29 mouse cellular contexts compared by ENCODE assay signal in genomic region chr8:92258258-92258657, GRCm38 (mm10).
A peak's percentile ranks its signal among the peaks of the same experiment; 100 is the strongest.
DNase-seq lines count a peak whose midpoint lies in the region; ATAC-seq and TF ChIP-seq lines count a peak whose summit lies in the region.
"Had no signal": no experiment of that assay in that cellular context is flagged by ENCODE, and none has a peak within 500 bp of the region (broad histone marks: within the 10 kb centered on the region; RNA-seq: fewer than 3 reads in every experiment).

No protein-coding gene starts in this region.

- H3K27ac ChIP-seq in lung, postnatal 0 days (ENCODE audit: low read length) = no peak overlapping the region
- no peak overlapping the region for H3K27ac ChIP-seq in embryonic facial prominence, embryonic 14.5 days (replicated peaks; ENCODE audit: low read depth, low read length)
- no peak overlapping the region for H3K27ac ChIP-seq in hindbrain, postnatal 0 days
- H3K27ac ChIP-seq: embryonic facial prominence, embryonic 15.5 days; forebrain, embryonic 12.5 days; forebrain, embryonic 15.5 days; heart, embryonic 15.5 days; hindbrain, embryonic 13.5 days had no signal

- ATAC-seq in lung, postnatal 0 days = peak; percentile 76
- ATAC-seq in embryonic facial prominence, embryonic 14.5 days (ENCODE audit: low read depth) = no peak
- peak; percentile 72 to 73 for ATAC-seq in hematopoietic stem cell, adult 5-6 weeks (replicated peaks in 1 of 2; ENCODE audit: insufficient read depth in 1 of 2, low FRiP score in 2 of 2, low TSS enrichment in 1 of 2, low read depth in 1 of 2, poor library complexity in 2 of 2, severe bottlenecking in 2 of 2)
- no peak for ATAC-seq in hindbrain, postnatal 0 days
- ATAC-seq: forebrain, embryonic 15.5 days; hindbrain, embryonic 16.5 days; intestine, postnatal 0 days; Patski had no signal

- no peak overlapping the region for H3K9ac ChIP-seq in lung, postnatal 0 days (replicated peaks; ENCODE audit: low read depth)
- H3K9ac ChIP-seq in embryonic facial prominence, embryonic 14.5 days (ENCODE audit: low read depth, low read length) = no peak overlapping the region
- no peak overlapping the region for H3K9ac ChIP-seq in hindbrain, postnatal 0 days (replicated peaks; ENCODE audit: low read length)
- H3K9ac ChIP-seq: embryonic facial prominence, embryonic 15.5 days; forebrain, embryonic 12.5 days; forebrain, embryonic 15.5 days; heart, embryonic 12.5 days; heart, embryonic 15.5 days; hindbrain, embryonic 13.5 days had no signal

- DNase-seq in lung, postnatal 0 days (ENCODE audit: low spot score) = peak; percentile 76
- no peak for DNase-seq in lung, adult 18-20 months
- DNase-seq in embryonic facial prominence, embryonic 14.5 days (ENCODE audit: low spot score) = peak; percentile 35
- no peak for DNase-seq in hindbrain, postnatal 0 days (ENCODE audit: low spot score)
- DNase-seq in heart, adult 11 months = no peak
- DNase-seq: adrenal gland, postnatal 10 days; adrenal gland, postnatal 36 days; B cell, adult 2 months; cerebellum, adult 18-20 months; cerebellum, adult 9-10 months; cerebellum, postnatal 14 days; gastrocnemius, postnatal 10 days; gastrocnemius, postnatal 36 days; heart, adult 18-20 months; heart, postnatal 10 days; heart, postnatal 4 days; kidney, adult 2 months had no signal

- H3K9me3 ChIP-seq in lung, postnatal 0 days (ENCODE audit: low read length) = no peaks in the 10 kb centered on the region
- no peaks in the 10 kb centered on the region for H3K9me3 ChIP-seq in embryonic facial prominence, embryonic 14.5 days (ENCODE audit: control insufficient read depth, low read length)
- no peaks in the 10 kb centered on the region for H3K9me3 ChIP-seq in hindbrain, postnatal 0 days (ENCODE audit: low read length)
- H3K9me3 ChIP-seq: embryonic facial prominence, embryonic 15.5 days; forebrain, embryonic 12.5 days; forebrain, embryonic 15.5 days; heart, embryonic 12.5 days; heart, embryonic 15.5 days; hindbrain, embryonic 13.5 days had no signal

- no peak for TF ChIP-seq CTCF in lung, postnatal 0 days (IDR thresholded peaks at IDR 0.05)
- no peak for TF ChIP-seq CTCF in hindbrain, postnatal 0 days (IDR thresholded peaks at IDR 0.05; ENCODE audit: low read depth)

- H3K4me2 ChIP-seq in lung, postnatal 0 days (replicated peaks; ENCODE audit: low read depth, low read length) = no peak overlapping the region
- H3K4me2 ChIP-seq in embryonic facial prominence, embryonic 14.5 days (ENCODE audit: low read depth, low read length) = no peak overlapping the region
- H3K4me2 ChIP-seq in hindbrain, postnatal 0 days (ENCODE audit: low read depth, low read length) = no peak overlapping the region
- H3K4me2 ChIP-seq: embryonic facial prominence, embryonic 15.5 days; forebrain, embryonic 12.5 days; forebrain, embryonic 15.5 days; heart, embryonic 12.5 days; heart, embryonic 15.5 days; hindbrain, embryonic 13.5 days had no signal

- no peaks in the 10 kb centered on the region for H3K4me1 ChIP-seq in lung, postnatal 0 days (ENCODE audit: insufficient read depth, low read depth, low read length)
- peaks cover 2% of the 10 kb centered on the region; the same call in 1 of the 2 replicates for H3K4me1 ChIP-seq in embryonic facial prominence, embryonic 14.5 days (ENCODE audit: control insufficient read depth, insufficient read depth, low read length)
- H3K4me1 ChIP-seq in hindbrain, postnatal 0 days (ENCODE audit: insufficient read depth, low read length) = no peaks in the 10 kb centered on the region

- peak; percentile 75 for TF ChIP-seq EP300 in lung, postnatal 0 days (IDR thresholded peaks at IDR 0.05)

- WGBS in lung, postnatal 0 days = 22% methylated on average over 6 of the region's 6 CpGs
- WGBS in embryonic facial prominence, embryonic 14.5 days = 45% methylated on average over 6 of the region's 6 CpGs
- WGBS in hindbrain, postnatal 0 days = 68% methylated on average over 6 of the region's 6 CpGs

- no peaks in the 10 kb centered on the region for H3K36me3 ChIP-seq in lung, postnatal 0 days (ENCODE audit: insufficient read depth, low read length)
- H3K36me3 ChIP-seq in embryonic facial prominence, embryonic 14.5 days (ENCODE audit: control insufficient read depth, insufficient read depth, low read length) = no peaks in the 10 kb centered on the region
- no peaks in the 10 kb centered on the region for H3K36me3 ChIP-seq in hindbrain, postnatal 0 days (ENCODE audit: insufficient read depth, low read length)
- H3K36me3 ChIP-seq: embryonic facial prominence, embryonic 15.5 days; forebrain, embryonic 12.5 days; forebrain, embryonic 15.5 days; G1E; heart, embryonic 12.5 days; heart, embryonic 15.5 days; hindbrain, embryonic 13.5 days had no signal

- H3K4me3 ChIP-seq in lung, postnatal 0 days (ENCODE audit: low read depth, low read length) = no peak overlapping the region
- H3K4me3 ChIP-seq in embryonic facial prominence, embryonic 14.5 days (ENCODE audit: low read depth, low read length) = no peak overlapping the region
- H3K4me3 ChIP-seq in hindbrain, postnatal 0 days (ENCODE audit: low read length) = no peak overlapping the region
- H3K4me3 ChIP-seq: embryonic facial prominence, embryonic 15.5 days; forebrain, embryonic 12.5 days; forebrain, embryonic 15.5 days; heart, embryonic 12.5 days; heart, embryonic 15.5 days; hindbrain, embryonic 13.5 days had no signal

- H3K27me3 ChIP-seq in lung, postnatal 0 days (replicated peaks; ENCODE audit: insufficient read depth, low read length) = no peaks in the 10 kb centered on the region
- H3K27me3 ChIP-seq in embryonic facial prominence, embryonic 14.5 days (replicated peaks; ENCODE audit: control insufficient read depth, insufficient read depth, low read length) = no peaks in the 10 kb centered on the region
- H3K27me3 ChIP-seq in hindbrain, postnatal 0 days (ENCODE audit: insufficient read depth, low read length) = no peaks in the 10 kb centered on the region
- H3K27me3 ChIP-seq: CH12.LX; embryonic facial prominence, embryonic 15.5 days; forebrain, embryonic 15.5 days; heart, embryonic 12.5 days; heart, embryonic 15.5 days; hindbrain, embryonic 13.5 days had no signal

Comparison
In these comparisons a context has a peak if more than half of its experiments do, and no peak if none do; other contexts are left out.
1. DNase-seq: peak in lung, postnatal 0 days (single experiment) and embryonic facial prominence, embryonic 14.5 days (single experiment); none in lung, adult 18-20 months (0 of 2), hindbrain, postnatal 0 days (single experiment) and heart, adult 11 months (single experiment).
2. ATAC-seq: peak in lung, postnatal 0 days (single experiment) and hematopoietic stem cell, adult 5-6 weeks (2 of 2); none in embryonic facial prominence, embryonic 14.5 days (single experiment) and hindbrain, postnatal 0 days (single experiment).